Mouse (Mus musculus) thymus, adult 2 months (tissue): ENCODE results near the gene Arntl2.

Source experiments
- CTCF ChIP-seq: fragments of 200-500 bp; IDR thresholded peaks from 2 replicates; pipeline ENCODE4 v1.5.1; 2012; ENCODE audit warnings: mild to moderate bottlenecking, control low read depth, low read length, moderate library complexity, borderline replicate concordance; ENCODE audit not compliant: control insufficient read depth, poor library complexity, insufficient read depth; ENCODE audit errors: extremely low read depth
- POLR2A ChIP-seq: fragments of 200-500 bp; IDR thresholded peaks from 2 replicates; pipeline ENCODE4 v1.6.1; 2012; ENCODE audit warnings: mild to moderate bottlenecking, low read length, control low read depth, moderate library complexity; ENCODE audit not compliant: control insufficient read depth, poor library complexity, insufficient read depth; ENCODE audit errors: extremely low read depth

DNA sequence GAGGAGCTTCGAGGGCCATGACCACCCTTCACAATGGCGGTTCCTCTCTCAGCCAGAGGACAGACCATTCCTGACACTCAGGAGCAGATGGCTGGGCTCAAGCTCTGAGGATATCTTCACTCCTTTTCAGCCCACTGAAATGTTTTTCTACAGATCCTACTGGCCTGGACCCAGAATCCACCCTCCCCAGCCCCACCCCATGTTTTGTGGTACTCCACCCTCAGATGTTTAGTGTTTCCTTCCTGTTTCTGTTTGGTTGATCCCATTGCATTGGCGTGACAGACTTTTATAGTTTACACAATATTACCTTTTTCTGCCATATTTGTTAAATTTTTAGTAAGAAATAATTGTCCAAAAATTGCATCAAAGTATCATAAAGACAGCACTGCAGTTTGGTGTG lies 38.5 kb downstream of the Arntl2 start:
- TF ChIP-seq CTCF (no peak), POLR2A (no peak)
